9 mouse cellular contexts compared by ENCODE assay signal in the genomic region with DNA sequence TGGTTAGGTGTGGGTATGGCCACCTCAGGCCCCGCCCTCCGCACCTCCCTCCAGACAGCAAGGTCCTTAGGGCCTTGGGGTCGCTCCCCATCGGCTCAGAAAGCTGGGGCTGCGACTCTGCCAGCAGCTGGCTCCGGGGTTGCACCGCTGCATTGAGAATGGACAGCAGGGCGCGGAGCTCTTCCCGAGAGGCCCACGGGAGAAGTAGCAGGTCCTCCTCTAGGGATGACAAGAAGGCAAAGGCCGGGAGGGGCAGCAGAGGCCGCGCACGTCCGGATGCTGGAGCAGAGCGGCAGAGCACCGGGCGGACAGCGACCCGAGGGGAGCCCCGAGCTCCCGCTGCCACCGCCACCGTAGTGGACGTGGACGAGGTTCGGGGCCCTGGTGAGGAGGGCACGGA. TPM values are rescaled to one million over a fixed set of nuclear protein-coding genes. Genes with fewer than 3 reads are reported as not detected.
DNase-seq lines count a peak whose midpoint lies in the region; ATAC-seq and TF ChIP-seq lines count a peak whose summit lies in the region.
"Had no signal": no experiment of that assay in that cellular context is flagged by ENCODE, and none has a peak within 500 bp of the region (broad histone marks: within the 10 kb centered on the region; RNA-seq: fewer than 3 reads in every experiment).

Nphs2 (plus strand) TSS at position 98 of the 400 bp plus-strand sequence.

- no peak within 1 kb of the TSS for H3K27ac ChIP-seq in forebrain, embryonic 16.5 days (ENCODE audit: low read length)
- no peak within 1 kb of the TSS for H3K27ac ChIP-seq in liver, embryonic 12.5 days
- H3K27ac ChIP-seq in layer of hippocampus, adult 2 months = no peak within 1 kb of the TSS

- DNase-seq in retina, postnatal 1 day = peak; percentile 49
- no peak for DNase-seq in T-cell, adult 2 months (ENCODE audit: low spot score)
- no peak for DNase-seq in frontal cortex, adult 2 months (ENCODE audit: extremely low spot score in 1 of 2, low spot score in 1 of 2)
- no peak for DNase-seq in layer of hippocampus, adult 2 months (ENCODE audit: low spot score in 2 of 2)

- H3K27me3 ChIP-seq in megakaryocyte, embryonic 14.5 days (replicated peaks) = peaks cover 64% of the 10 kb centered on the region
- H3K27me3 ChIP-seq in forebrain, embryonic 16.5 days (replicated peaks; ENCODE audit: control insufficient read depth, insufficient read depth, low read length) = peaks cover 14% of the 10 kb centered on the region; the same call in 1 of the 2 replicates
- H3K27me3 ChIP-seq in liver, embryonic 12.5 days (replicated peaks) = peaks cover 63% of the 10 kb centered on the region

- no peak for ATAC-seq in megakaryocyte, adult 5-6 weeks (ENCODE audit: poor library complexity, severe bottlenecking)
- no peak for ATAC-seq in forebrain, embryonic 16.5 days
- no peak for ATAC-seq in liver, embryonic 12.5 days

- H3K4me2 ChIP-seq in forebrain, embryonic 16.5 days (ENCODE audit: low read length) = peak within 1 kb of the TSS; percentile 36
- peak within 1 kb of the TSS; percentile 45 for H3K4me2 ChIP-seq in liver, embryonic 12.5 days

- 6% methylated on average over 29 of the region's 29 CpGs for WGBS in forebrain, embryonic 16.5 days
- 5% methylated on average over 29 of the region's 29 CpGs for WGBS in liver, embryonic 12.5 days (ENCODE audit: insufficient replicate concordance)

- no peaks in the 10 kb centered on the region for H3K36me3 ChIP-seq in megakaryocyte, embryonic 14.5 days (replicated peaks; ENCODE audit: low read length)
- H3K36me3 ChIP-seq in forebrain, embryonic 16.5 days (ENCODE audit: control insufficient read depth, insufficient read depth) = no peaks in the 10 kb centered on the region
- H3K36me3 ChIP-seq in liver, embryonic 12.5 days = no peaks in the 10 kb centered on the region

- H3K9me3 ChIP-seq in megakaryocyte, embryonic 14.5 days = 0 out of 2 replicates have a peak, but pooled peaks cover 4% of the 10 kb centered on the region
- H3K9me3 ChIP-seq in forebrain, embryonic 16.5 days (ENCODE audit: control insufficient read depth, low read length) = no peaks in the 10 kb centered on the region
- no peaks in the 10 kb centered on the region for H3K9me3 ChIP-seq in liver, embryonic 12.5 days (replicated peaks)

- no peak for TF ChIP-seq CTCF in layer of hippocampus, adult 2 months (conservative IDR thresholded peaks at IDR 0.05)

- no peak within 1 kb of the TSS for H3K9ac ChIP-seq in forebrain, embryonic 16.5 days (replicated peaks; ENCODE audit: low read depth, low read length)
- H3K9ac ChIP-seq in liver, embryonic 12.5 days = no peak within 1 kb of the TSS

- peaks cover 10% of the 10 kb centered on the region for H3K4me1 ChIP-seq in megakaryocyte, embryonic 14.5 days
- H3K4me1 ChIP-seq in forebrain, embryonic 16.5 days (replicated peaks; ENCODE audit: control insufficient read depth, insufficient read depth, low read length) = peaks cover 3% of the 10 kb centered on the region
- no peaks in the 10 kb centered on the region for H3K4me1 ChIP-seq in liver, embryonic 12.5 days

- H3K4me3 ChIP-seq in megakaryocyte, embryonic 14.5 days (replicated peaks) = peak within 1 kb of the TSS; percentile 82
- peak within 1 kb of the TSS; percentile 20; the same call in 1 of the 2 replicates for H3K4me3 ChIP-seq in forebrain, embryonic 16.5 days (replicated peaks; ENCODE audit: low read length)
- peak within 1 kb of the TSS; percentile 14; the same call in 1 of the 2 replicates for H3K4me3 ChIP-seq in liver, embryonic 12.5 days
- H3K4me3 ChIP-seq in layer of hippocampus, adult 2 months = no peak within 1 kb of the TSS
- H3K4me3 ChIP-seq: myocyte had no signal

RNA-seq across cellular contexts. Expression of gene Nphs2, which starts in this region (rescaled TPM):
- 0.27 TPM in 1 of 2 replicates, not detected in the other for polyA plus RNA-seq in megakaryocyte, embryonic 14.5 days (2012; ENCODE audit: insufficient read depth, low replicate concordance)
- not detected in 2 replicates for total RNA-seq in megakaryocyte, adult 5-6 weeks (2015)
- total RNA-seq in megakaryocyte, adult 5-6 weeks (2017) = not detected in 2 replicates
- polyA plus RNA-seq in forebrain, embryonic 16.5 days (2015; fragmentation: Nextera tagmentation; extraction: Ambion mirVana) = 0.75 and 1.1 TPM in 2 replicates
- not detected in 2 replicates for polyA plus RNA-seq in liver, embryonic 12.5 days (2016; fragmentation: Nextera tagmentation; extraction: Ambion mirVana)
- 0.21 and 0.26 TPM in 2 replicates for polyA plus RNA-seq in frontal cortex, adult 2 months (2012; rRNA removed)
- not detected for total RNA-seq in layer of hippocampus, adult 2 months (2021)
